Mouse (Mus musculus) intestine, embryonic 14.5 days (tissue): ENCODE results near the gene Rxra. TPM values are rescaled to one million over a fixed set of nuclear protein-coding genes. Genes with fewer than 3 reads are reported as not detected.

Experiments
- ATAC-seq: fragments of 200-750 bp; cut with Nextera tagmentation; replicated peaks from 2 replicates; pipeline ENCODE4 v1.8.0; 2017; ENCODE audit warnings: low read depth, moderate number of reproducible peaks, moderate TSS enrichment, moderate library complexity; ENCODE audit not compliant: low FRiP score, low TSS enrichment
- DNase-seq: peaks from one replicate; pipeline ENCODE4 v3.0.0-alpha.2; 2018; ENCODE audit warnings: low spot score
- H3K27ac ChIP-seq: fragments of 300-500 bp; sonication (generic); 2 replicates; pipeline ENCODE4 v1.5.1; 2014; ENCODE audit warnings: low read depth, mild to moderate bottlenecking, control low read depth
- H3K27me3 ChIP-seq: fragments of 300-500 bp; sonication (generic); replicated peaks from 2 replicates; pipeline ENCODE4 v1.6.1; 2014; ENCODE audit warnings: low read length, control low read depth; ENCODE audit not compliant: control insufficient read depth, insufficient read depth
- H3K36me3 ChIP-seq: fragments of 300-500 bp; sonication (generic); 2 replicates; pipeline ENCODE4 v1.6.1; 2014; ENCODE audit warnings: low read length, control low read depth; ENCODE audit not compliant: control insufficient read depth, insufficient read depth
- H3K4me1 ChIP-seq: fragments of 300-500 bp; sonication (generic); replicated peaks from 2 replicates; pipeline ENCODE4 v1.6.1; 2014; ENCODE audit warnings: low read length, control low read depth, mixed read lengths; ENCODE audit not compliant: control insufficient read depth, insufficient read depth
- H3K4me2 ChIP-seq: fragments of 300-500 bp; sonication (generic); 2 replicates; pipeline ENCODE4 v1.6.1; 2014; ENCODE audit warnings: low read length
- H3K4me3 ChIP-seq: fragments of 300-500 bp; sonication (generic); 2 replicates; pipeline ENCODE4 v1.5.1; 2014; ENCODE audit warnings: low read depth, low read length, control low read depth, mixed read lengths
- H3K9ac ChIP-seq: fragments of 300-500 bp; sonication (generic); 2 replicates; pipeline ENCODE4 v1.6.1; 2014; ENCODE audit warnings: mild to moderate bottlenecking, low read length
- H3K9me3 ChIP-seq: fragments of 300-500 bp; sonication (generic); 2 replicates; pipeline ENCODE4 v1.6.1; 2016; ENCODE audit warnings: low read length, control low read depth; ENCODE audit not compliant: control insufficient read depth
- WGBS: fragments of 180-500 bp; shearing (Covaris S2); extraction: QIAGEN DNeasy Blood & Tissue Kit; methylation state at CpG from one replicate; pipeline ENCODE4 v1.1.7; 2014; 5-methylcytosine and 5-hydroxymethylcytosine counted together
- polyA plus RNA-seq: library from polyadenylated mRNA; unstranded; fragments of >200 nt; fragmentation: Nextera tagmentation; extraction: Ambion mirVana; gene quantifications from 2 replicates; pipeline ENCODE4 v1.2.1, GENCODE M21; 2014

Gene Rxra
- polyA plus RNA-seq, 1 experiment from 2014 or later = 8.3 TPM

DNA sequence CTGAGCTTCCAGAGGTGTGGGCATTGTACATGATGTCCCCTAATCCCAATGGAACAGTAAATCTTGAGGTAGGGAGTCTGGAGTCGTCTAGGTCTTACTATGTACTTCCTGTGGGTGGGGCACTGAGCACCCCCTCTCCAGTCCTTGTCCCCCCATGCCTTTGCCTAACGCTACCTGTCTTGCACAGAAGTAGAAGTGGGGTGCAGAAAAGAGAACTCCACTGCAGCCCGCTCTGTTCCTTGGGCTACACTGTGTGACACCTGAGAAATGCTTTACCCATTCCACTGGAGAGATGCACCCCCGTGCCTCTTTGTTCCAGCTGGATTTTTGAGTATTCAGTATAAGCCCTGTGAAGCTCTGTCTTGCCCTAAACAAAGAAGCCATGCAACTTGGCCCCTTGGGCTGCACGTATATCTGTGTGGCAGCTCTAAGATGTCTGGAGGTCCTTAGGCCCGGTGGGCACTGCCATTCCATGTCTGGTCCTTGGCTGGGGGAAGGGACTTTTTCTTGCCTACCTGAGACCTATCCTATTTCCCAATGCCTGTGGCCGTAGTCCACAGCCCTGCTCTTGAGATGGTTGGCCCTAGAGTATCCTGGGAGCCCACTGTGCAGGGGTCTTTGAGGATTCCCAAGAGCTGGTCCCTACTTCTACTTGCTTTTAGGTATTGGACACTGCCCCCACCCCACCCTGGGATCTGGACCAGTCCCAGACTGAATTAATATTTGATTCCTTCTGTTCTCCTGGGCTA is 67.8 kb downstream of the Rxra start:
- H3K9me3 ChIP-seq = no peaks in the 10 kb centered on the region
- no peak for ATAC-seq
- no peaks in the 10 kb centered on the region for H3K27me3 ChIP-seq
- H3K9ac ChIP-seq = no peak overlapping the region
- no peak overlapping the region for H3K27ac ChIP-seq
- peaks cover 47% of the 10 kb centered on the region for H3K4me1 ChIP-seq
- no peak overlapping the region for H3K4me3 ChIP-seq
- H3K4me2 ChIP-seq = no peak overlapping the region
- WGBS = 82% methylated on average over 7 of the region's 7 CpGs
- peaks cover 46% of the 10 kb centered on the region for H3K36me3 ChIP-seq
- DNase-seq = no peak

DNA sequence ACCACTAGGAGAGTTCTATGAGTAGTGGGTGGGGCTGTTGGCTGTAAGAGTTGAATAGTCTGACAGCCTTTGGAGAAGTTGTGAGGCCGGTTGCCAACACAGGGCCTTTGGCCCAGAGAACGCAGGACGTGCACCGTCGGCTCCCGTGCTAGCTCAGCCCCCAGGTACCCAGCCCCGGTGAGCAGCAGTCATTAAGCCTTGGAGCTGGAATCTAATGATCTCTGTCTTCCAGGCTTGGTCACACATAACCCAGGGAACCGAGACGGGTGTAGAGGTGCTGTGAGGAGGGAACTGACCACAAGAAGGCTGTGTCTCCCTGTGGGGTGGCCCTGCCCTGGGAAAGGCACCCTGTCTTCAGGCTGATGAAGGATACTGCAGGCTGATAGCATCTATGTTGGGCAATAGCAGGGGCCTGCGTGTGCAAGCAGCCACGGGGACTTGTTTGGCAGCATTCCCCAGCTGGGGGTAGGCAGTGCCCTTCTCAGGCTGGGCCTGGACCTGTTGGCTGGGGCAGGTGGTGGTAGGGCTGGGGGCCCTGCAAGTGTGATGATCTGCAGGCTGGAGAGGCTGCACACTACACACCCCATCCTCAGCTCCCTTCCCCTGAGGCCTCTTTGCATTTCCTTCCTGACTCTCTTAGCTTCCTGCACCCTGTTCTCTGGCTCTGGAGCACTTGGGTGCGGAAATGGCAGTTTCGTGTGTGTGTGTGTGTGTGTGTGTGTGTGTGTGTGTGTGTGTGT is 68.5 kb downstream of the Rxra start:
- no peak for DNase-seq
- WGBS = 55% methylated on average over 13 of the region's 13 CpGs
- Histone ChIP-seq H3K27ac (no peak overlapping the region), H3K27me3 (no peaks in the 10 kb centered on the region), H3K4me2 (no peak overlapping the region), H3K9ac (no peak overlapping the region), H3K4me1 (peaks cover 40% of the 10 kb centered on the region), H3K9me3 (no peaks in the 10 kb centered on the region), H3K4me3 (no peak overlapping the region), H3K36me3 (peaks cover 53% of the 10 kb centered on the region)
- no peak for ATAC-seq

DNA sequence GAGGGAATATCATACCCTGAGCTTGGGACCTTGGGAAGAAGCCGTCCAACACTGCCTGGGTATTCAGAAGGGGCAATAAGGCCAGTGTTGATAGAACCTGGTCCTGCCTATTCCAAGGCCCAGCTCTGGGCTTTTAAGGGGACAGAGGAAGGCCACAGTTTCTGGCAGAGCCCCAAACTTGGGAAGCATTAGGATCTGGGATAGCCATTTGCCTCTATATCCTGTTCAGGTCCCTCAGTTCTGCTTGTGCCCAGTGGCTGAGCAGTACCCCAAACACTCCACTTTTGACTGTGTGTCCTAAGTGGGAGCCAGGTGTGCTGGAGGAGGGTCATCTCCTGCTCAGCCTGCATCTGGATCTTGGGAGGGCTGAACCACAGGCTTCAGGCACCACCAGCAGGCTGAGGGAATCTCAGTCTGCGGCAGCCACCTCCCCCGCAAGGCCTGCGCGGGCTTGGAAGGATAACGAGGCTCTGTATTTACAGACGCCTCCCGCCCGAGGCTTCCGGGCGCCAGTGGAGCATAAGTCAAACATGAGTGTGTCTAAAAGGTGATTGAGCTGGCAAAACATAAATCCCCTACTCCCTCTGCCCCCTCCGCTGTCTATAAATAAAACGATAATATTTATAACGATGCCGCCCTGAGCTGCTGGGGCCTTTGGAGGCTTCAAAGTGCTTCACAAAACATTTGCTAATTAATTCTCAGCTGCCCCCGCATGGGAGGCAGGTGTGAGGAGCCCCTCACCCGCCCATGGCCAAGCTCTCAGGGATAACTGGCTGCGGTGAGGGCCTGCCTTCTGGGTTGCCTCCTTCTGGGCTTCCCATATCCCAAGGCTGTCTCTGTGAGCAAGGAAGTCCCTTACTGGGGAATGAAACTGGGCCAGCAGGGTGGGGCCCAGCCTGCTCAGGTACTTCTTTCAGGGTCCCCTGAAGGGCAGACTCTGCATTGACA is 69.7 kb downstream of the Rxra start:
- Histone ChIP-seq H3K36me3 (peaks cover 52% of the 10 kb centered on the region), H3K27me3 (no peaks in the 10 kb centered on the region), H3K4me1 (peaks cover 38% of the 10 kb centered on the region), H3K27ac (peak overlapping the region; percentile 7; the same call in 1 of the 2 replicates), H3K4me2 (no peak overlapping the region), H3K4me3 (no peak overlapping the region), H3K9ac (no peak overlapping the region), H3K9me3 (no peaks in the 10 kb centered on the region)
- ATAC-seq (peak; percentile 32; the same call in 1 of the 2 replicates), DNase-seq (peak; percentile 70)
- WGBS = 12% methylated on average over 18 of the region's 18 CpGs

DNA sequence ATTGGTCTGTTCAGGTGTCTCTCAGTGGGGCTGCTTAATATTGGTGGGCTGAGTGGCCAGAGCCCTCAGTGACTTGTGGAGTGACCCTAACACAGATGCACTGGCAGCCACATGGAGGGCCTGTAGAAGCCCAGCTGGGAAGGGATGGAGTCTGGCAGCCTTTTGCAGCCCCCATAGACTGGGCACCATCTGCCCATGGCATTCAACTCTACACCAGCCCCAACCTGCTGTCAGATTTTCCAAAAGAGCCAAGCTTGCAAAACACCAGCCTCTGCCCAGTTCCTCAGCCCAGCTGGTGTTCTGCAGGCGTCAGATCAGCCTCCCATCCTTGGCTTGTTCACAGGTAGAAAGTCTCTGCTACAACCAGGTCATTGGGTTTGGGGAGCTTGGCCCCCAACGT is 70.6 kb downstream of the Rxra start:
- Histone ChIP-seq H3K36me3 (peaks cover 43% of the 10 kb centered on the region), H3K4me1 (peaks cover 45% of the 10 kb centered on the region), H3K4me2 (no peak overlapping the region), H3K27ac (no peak overlapping the region), H3K4me3 (no peak overlapping the region), H3K9me3 (no peaks in the 10 kb centered on the region), H3K27me3 (no peaks in the 10 kb centered on the region), H3K9ac (no peak overlapping the region)
- 70% methylated on average over 2 of the region's 2 CpGs for WGBS
- no peak for DNase-seq
- ATAC-seq = no peak

DNA sequence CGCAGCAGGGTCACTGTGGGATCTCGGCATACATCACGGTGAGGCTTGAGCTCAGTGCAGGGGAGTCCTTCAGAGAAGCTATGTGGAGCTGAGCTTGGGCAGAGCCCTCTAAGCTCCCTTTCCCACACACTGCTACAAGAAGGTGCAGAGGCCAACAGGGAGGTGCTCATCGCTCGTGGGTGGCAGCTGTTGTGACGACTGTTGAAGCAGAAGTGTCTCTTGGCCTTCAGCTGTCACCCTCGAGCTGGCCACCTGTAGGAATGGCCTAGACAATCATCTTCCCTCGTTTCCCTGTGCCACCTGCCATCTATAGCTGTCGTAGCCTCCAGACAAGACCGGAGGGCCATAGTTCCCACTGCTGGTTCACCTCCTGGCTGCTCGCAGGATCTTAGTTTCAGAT is 72.7 kb downstream of the Rxra start:
- Histone ChIP-seq H3K27ac (no peak overlapping the region), H3K4me3 (no peak overlapping the region), H3K9ac (no peak overlapping the region), H3K9me3 (no peaks in the 10 kb centered on the region), H3K36me3 (peaks cover 41% of the 10 kb centered on the region), H3K27me3 (no peaks in the 10 kb centered on the region), H3K4me2 (no peak overlapping the region), H3K4me1 (peaks cover 44% of the 10 kb centered on the region)
- 88% methylated on average over 11 of the region's 11 CpGs for WGBS
- no peak for ATAC-seq
- DNase-seq = no peak

DNA sequence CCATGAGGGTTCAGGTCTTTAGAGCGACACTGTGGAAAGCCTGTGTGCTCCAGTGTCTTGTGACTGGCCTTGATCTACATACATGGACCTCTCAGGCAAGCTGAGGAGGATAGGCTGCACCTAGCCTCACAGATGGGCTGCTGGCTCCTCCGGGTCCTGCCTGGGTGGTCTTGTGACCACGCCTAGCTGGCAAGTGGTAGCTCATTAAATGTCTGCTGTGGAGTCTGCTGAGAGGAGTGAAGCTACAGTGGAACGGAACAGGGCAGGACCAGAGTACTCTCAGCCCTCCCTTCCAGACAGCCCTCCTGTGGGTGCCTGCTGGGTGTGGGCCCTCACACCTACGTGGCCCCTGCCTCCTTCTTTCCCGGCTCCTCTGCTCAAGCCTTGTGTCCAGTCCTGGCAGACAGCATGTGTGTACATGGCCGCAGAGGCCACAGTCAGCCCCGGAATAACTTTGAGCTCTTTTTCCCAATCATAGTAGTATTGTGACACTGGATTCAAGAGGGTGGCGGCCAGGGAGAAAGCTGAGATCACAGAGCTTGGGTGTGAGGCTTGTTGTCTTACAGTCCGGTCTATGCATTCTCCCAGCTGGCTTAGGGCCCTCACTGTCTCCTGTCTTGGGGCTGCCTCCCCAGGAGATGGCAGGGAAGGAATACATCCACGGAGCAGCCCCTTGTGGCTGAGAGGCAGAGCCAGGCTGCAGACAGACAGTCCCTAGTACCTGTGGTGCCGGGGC is 74.3 kb downstream of the Rxra start:
- Histone ChIP-seq H3K27ac (peak overlapping the region; percentile 66), H3K9ac (no peak overlapping the region), H3K4me3 (no peak overlapping the region), H3K36me3 (peaks cover 55% of the 10 kb centered on the region), H3K4me2 (peak overlapping the region; percentile 9; the same call in 1 of the 2 replicates), H3K9me3 (no peaks in the 10 kb centered on the region), H3K27me3 (no peaks in the 10 kb centered on the region), H3K4me1 (peaks cover 29% of the 10 kb centered on the region)
- 42% methylated on average over 12 of the region's 12 CpGs for WGBS
- no peak for DNase-seq
- ATAC-seq = 0 out of 2 replicates have a peak, but pooled peaks have one; percentile 6

DNA sequence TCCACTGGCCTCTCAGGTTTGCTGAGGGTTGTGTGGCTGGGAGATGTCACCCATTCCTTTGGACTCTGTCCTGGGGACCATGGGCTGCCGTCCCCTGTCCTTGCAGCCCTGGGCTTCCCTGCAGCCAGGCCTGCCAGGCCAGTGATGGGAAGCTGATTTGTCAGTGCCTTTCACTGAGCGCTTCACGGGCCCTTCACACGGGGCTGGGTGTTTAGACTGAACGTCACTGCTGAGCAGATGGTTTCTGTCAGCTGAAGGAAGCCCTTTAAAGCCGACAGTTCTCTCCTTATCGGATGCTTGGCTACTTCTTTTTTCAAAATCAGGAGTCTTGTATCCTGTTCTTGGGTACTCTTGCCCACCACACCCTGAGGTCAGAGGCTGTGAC is 74.9 kb downstream of the Rxra start:
- H3K9ac ChIP-seq = no peak overlapping the region
- ATAC-seq = 0 out of 2 replicates have a peak, but pooled peaks have one; percentile 25
- WGBS = 32% methylated on average over 7 of the region's 7 CpGs
- peak overlapping the region; percentile 66 for H3K27ac ChIP-seq
- H3K36me3 ChIP-seq = peaks cover 61% of the 10 kb centered on the region
- H3K27me3 ChIP-seq = no peaks in the 10 kb centered on the region
- peak overlapping the region; percentile 9; the same call in 1 of the 2 replicates for H3K4me2 ChIP-seq
- DNase-seq = no peak
- no peak overlapping the region for H3K4me3 ChIP-seq
- peaks cover 23% of the 10 kb centered on the region for H3K4me1 ChIP-seq
- H3K9me3 ChIP-seq = no peaks in the 10 kb centered on the region

DNA sequence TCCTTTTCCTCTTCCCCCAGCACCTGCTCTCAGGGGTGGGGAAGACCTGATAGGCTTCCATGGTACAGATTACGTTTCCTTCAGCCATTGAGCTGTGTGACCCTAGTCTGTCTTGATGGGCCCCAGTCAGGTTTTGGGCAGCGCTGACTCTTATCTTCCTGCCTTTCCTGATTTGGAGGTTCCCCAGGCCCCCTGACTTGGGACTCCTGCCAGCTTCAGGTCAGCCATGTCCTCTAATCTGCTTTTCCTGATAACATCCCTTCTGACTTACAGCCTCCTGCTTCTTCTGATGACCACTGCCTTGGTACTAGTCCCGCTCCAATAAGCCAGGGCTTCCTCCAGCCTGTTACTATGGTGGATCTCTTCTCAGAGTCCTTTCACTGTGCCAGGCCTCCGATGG is 75.6 kb downstream of the Rxra start:
- no peak overlapping the region for H3K27ac ChIP-seq
- ATAC-seq (no peak), DNase-seq (no peak)
- H3K9ac ChIP-seq = no peak overlapping the region
- H3K27me3 ChIP-seq = no peaks in the 10 kb centered on the region
- no peaks in the 10 kb centered on the region for H3K9me3 ChIP-seq
- 85% methylated on average over 4 of the region's 4 CpGs for WGBS
- H3K4me3 ChIP-seq = no peak overlapping the region
- peaks cover 65% of the 10 kb centered on the region for H3K36me3 ChIP-seq
- no peak overlapping the region for H3K4me2 ChIP-seq
- peaks cover 18% of the 10 kb centered on the region for H3K4me1 ChIP-seq
